Mouse (Mus musculus) cerebellum, adult 11-12 months (tissue): Measurements from ENCODE around the gene Sufu.

ENCODE experiments used
- DNase-seq: peaks from one replicate; pipeline ENCODE4 v3.0.0; 2022

Gene Sufu

GRCm38 (mm10) chr19:46394712-46395108, 2.0 kb upstream of the Sufu start:
- DNase-seq = no peak

- peak; percentile 97 for DNase-seq
These were observed 1.3 kb upstream of the Sufu start, which contains the start of gene Actr1a for GRCm38 (mm10) chr19:46395109-46396009. TSS of gene Actr1a (minus strand) at chr19:46395748.

GRCm38 (mm10) chr19:46396109-46396508, 587 bp upstream of the Sufu start:
- DNase-seq = no peak

GRCm38 (mm10) chr19:46397436-46398001, 823 bp downstream of the Sufu start:
- DNase-seq = no peak

- DNase-seq = no peak
These were observed 1.7 kb downstream of the Sufu start for GRCm38 (mm10) chr19:46398401-46398800.

GRCm38 (mm10) chr19:46399372-46399771, 2.7 kb downstream of the Sufu start:
- DNase-seq = no peak

- no peak for DNase-seq
These were observed 3.2 kb downstream of the Sufu start for GRCm38 (mm10) chr19:46399886-46400285.

GRCm38 (mm10) chr19:46400558-46400957, 3.9 kb downstream of the Sufu start:
- DNase-seq = no peak

GRCm38 (mm10) chr19:46404030-46404429, 7.3 kb downstream of the Sufu start:
- DNase-seq = no peak

- no peak for DNase-seq
These were observed 10.1 kb downstream of the Sufu start for GRCm38 (mm10) chr19:46406592-46407386.

GRCm38 (mm10) chr19:46409506-46409905, 12.8 kb downstream of the Sufu start:
- DNase-seq = no peak

- no peak for DNase-seq
These were observed 15.5 kb downstream of the Sufu start for GRCm38 (mm10) chr19:46412056-46412805.

GRCm38 (mm10) chr19:46413969-46414368, 17.3 kb downstream of the Sufu start:
- DNase-seq = no peak

GRCm38 (mm10) chr19:46414486-46414885, 17.8 kb downstream of the Sufu start:
- no peak for DNase-seq

- DNase-seq = no peak
These were observed 19.6 kb downstream of the Sufu start for GRCm38 (mm10) chr19:46416276-46416675.

- DNase-seq = no peak
These were observed 21.4 kb downstream of the Sufu start for GRCm38 (mm10) chr19:46418051-46418450.

GRCm38 (mm10) chr19:46420410-46420809, 23.7 kb downstream of the Sufu start:
- DNase-seq = no peak

- peak; percentile 92 for DNase-seq
These were observed 26.0 kb downstream of the Sufu start for GRCm38 (mm10) chr19:46422384-46423338.

GRCm38 (mm10) chr19:46425266-46425665, 28.6 kb downstream of the Sufu start:
- no peak for DNase-seq

GRCm38 (mm10) chr19:46426488-46426887, 29.8 kb downstream of the Sufu start:
- DNase-seq = no peak

- DNase-seq = no peak
These were observed 32.6 kb downstream of the Sufu start for GRCm38 (mm10) chr19:46429250-46429649.
